Mouse (Mus musculus) liver, adult 2 months (tissue): ENCODE data around the gene Phf2. TPM values are rescaled to one million over a fixed set of nuclear protein-coding genes. Genes with fewer than 3 reads are reported as not detected.
A peak's percentile ranks its signal among the peaks of the same experiment; 100 is the strongest.

Source experiments
- DNase-seq: peaks from one replicate; pipeline ENCODE4 v3.0.0-alpha.2; 2011; ENCODE audit warnings: low read depth, low spot score; ENCODE audit errors: extremely low read depth
- H3K27ac ChIP-seq: fragments of 200-500 bp; replicated peaks from 2 replicates; pipeline ENCODE4 v1.5.1; 2012; ENCODE audit warnings: low read depth, mild to moderate bottlenecking, control low read depth, inconsistent platforms, low read length; ENCODE audit not compliant: insufficient read depth
- H3K27me3 ChIP-seq: fragments of 200-500 bp; 2 replicates; pipeline ENCODE4 v1.6.1; 2012; ENCODE audit warnings: mild to moderate bottlenecking, moderate library complexity, low read length, inconsistent platforms; ENCODE audit not compliant: control insufficient read depth, insufficient read depth
- H3K36me3 ChIP-seq: fragments of 200-500 bp; 2 replicates; pipeline ENCODE4 v1.6.1; 2012; ENCODE audit warnings: low read length, inconsistent platforms; ENCODE audit not compliant: control insufficient read depth, insufficient read depth
- H3K4me1 ChIP-seq: fragments of 200-500 bp; 2 replicates; pipeline ENCODE4 v1.6.1; 2011; ENCODE audit warnings: low read length; ENCODE audit not compliant: control insufficient read depth, insufficient read depth
- H3K4me3 ChIP-seq: fragments of 200-500 bp; 2 replicates; pipeline ENCODE4 v1.5.1; 2011; ENCODE audit warnings: low read depth, mild to moderate bottlenecking, control low read depth, low read length, moderate library complexity; ENCODE audit not compliant: insufficient read depth
- H3K79me2 ChIP-seq: fragments of 200-500 bp; 2 replicates; pipeline ENCODE4 v1.6.1; 2012; ENCODE audit warnings: inconsistent platforms, mild to moderate bottlenecking, low read length, moderate library complexity; ENCODE audit not compliant: control insufficient read depth, insufficient read depth
- H3K9ac ChIP-seq: fragments of 200-500 bp; 2 replicates; pipeline ENCODE4 v1.6.1; 2012; ENCODE audit warnings: low read depth, mild to moderate bottlenecking, control low read depth, inconsistent platforms, low read length
- CTCF ChIP-seq: fragments of 200-500 bp; IDR thresholded peaks from 2 replicates; pipeline ENCODE4 v1.5.1; 2011; ENCODE audit warnings: low read depth, low read length, control low read depth
- POLR2A ChIP-seq: fragments of 200-500 bp; IDR thresholded peaks from 2 replicates; pipeline ENCODE4 v1.6.1; 2011; ENCODE audit warnings: low read length, control low read depth; ENCODE audit not compliant: insufficient read depth; ENCODE audit errors: extremely low read depth
- WGBS: fragments of 180-500 bp; shearing (Covaris S2); methylation state at CpG from one replicate; pipeline ENCODE4 v1.1.7; 2018; 5-methylcytosine and 5-hydroxymethylcytosine counted together
- polyA plus RNA-seq: library from polyadenylated mRNA; depleted of rRNA; stranded (reverse); fragments of >200 nt; gene quantifications from 2 replicates; pipeline ENCODE4 v1.2.3, GENCODE M21; 2012
- total RNA-seq: library from RNA; depleted of rRNA; stranded (reverse); fragments of >200 nt; gene quantifications from 2 replicates; pipeline ENCODE4 v1.2.3, GENCODE M21; 2014

Phf2 gene
- total and polyA plus RNA-seq, 2 experiments = 3.0 to 6.7 TPM

DNA sequence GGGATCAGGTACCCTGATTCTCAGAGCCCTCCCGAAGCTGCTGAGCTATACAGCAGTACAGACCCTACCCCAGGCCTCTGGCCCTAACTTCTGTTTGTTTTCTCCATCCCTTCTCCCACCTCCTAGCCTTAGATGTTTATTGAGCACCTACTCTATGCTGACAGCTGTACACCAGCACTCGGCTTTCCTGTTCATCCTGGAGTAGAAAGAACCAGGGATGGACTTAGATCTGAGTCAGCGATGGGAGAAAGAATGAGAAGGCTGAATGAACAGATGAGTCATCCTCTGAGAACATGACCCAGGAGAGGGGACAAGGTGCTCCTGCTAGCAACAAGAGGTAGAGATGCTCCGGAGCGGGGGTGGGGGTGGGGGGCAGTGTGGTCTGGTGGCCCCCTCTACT, 1.8 kb upstream of the Phf2 start:
- no peak overlapping the region for H3K27ac ChIP-seq
- DNase-seq = no peak
- WGBS = 71% methylated on average over 5 of the region's 5 CpGs

DNA sequence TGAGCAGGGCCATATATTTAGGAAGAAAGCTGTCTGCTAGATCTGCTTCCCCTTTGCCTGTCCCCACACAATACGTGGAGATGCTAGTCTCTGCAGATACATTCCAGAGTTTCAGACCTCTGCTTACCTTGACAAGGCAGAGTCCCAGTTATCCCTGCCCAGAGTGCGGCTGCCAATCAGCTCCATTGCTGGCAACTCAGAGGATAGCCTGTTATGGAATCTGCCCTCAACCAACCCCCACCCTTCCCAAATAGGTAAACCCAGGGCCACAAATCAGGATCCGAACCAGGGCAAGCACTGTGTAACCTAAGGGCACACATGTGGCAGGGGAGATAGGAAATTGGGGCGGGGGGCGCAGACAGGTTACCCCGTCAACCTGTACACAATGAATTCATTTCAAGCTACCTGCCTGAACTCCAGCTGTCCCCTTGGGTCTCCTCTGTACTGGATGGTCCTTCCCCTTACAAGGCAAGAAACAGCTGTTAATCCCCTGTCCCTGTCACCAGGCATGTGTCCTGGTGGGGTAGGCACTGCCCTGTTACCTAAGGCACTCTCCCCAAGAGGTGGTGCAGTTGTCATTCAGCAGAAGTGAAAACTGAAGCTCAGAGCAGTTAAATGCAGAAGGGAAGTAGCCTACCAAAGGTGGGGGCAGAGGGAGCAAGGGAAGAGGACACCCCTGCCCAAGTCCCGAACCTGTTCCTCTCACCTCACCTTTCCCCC, 1.1 kb upstream of the Phf2 start:
- Histone ChIP-seq H3K9ac (peak overlapping the region; percentile 93), H3K4me1 (peaks cover 13% of the 10 kb centered on the region), H3K4me3 (peak overlapping the region; percentile 98; the same call in 1 of the 2 replicates), H3K27ac (peak overlapping the region; percentile 88), H3K79me2 (peaks cover 31% of the 10 kb centered on the region; the same call in 1 of the 2 replicates), H3K27me3 (no peaks in the 10 kb centered on the region), H3K36me3 (no peaks in the 10 kb centered on the region)
- peak; percentile 88 for DNase-seq
- TF ChIP-seq POLR2A (0 out of 2 replicates have a peak, but pooled peaks have one; percentile 19), CTCF (no peak)
- WGBS = 31% methylated on average over 7 of the region's 7 CpGs

More for the DNA sequence above, 1.8 kb upstream of the Phf2 start:
- H3K4me3 ChIP-seq = no peak overlapping the region
- no peaks in the 10 kb centered on the region for H3K27me3 ChIP-seq
- TF ChIP-seq POLR2A (no peak), CTCF (no peak)
- H3K4me1 ChIP-seq = peaks cover 17% of the 10 kb centered on the region
- peaks cover 31% of the 10 kb centered on the region; the same call in 1 of the 2 replicates for H3K79me2 ChIP-seq
- H3K9ac ChIP-seq = no peak overlapping the region
- H3K36me3 ChIP-seq = no peaks in the 10 kb centered on the region

DNA sequence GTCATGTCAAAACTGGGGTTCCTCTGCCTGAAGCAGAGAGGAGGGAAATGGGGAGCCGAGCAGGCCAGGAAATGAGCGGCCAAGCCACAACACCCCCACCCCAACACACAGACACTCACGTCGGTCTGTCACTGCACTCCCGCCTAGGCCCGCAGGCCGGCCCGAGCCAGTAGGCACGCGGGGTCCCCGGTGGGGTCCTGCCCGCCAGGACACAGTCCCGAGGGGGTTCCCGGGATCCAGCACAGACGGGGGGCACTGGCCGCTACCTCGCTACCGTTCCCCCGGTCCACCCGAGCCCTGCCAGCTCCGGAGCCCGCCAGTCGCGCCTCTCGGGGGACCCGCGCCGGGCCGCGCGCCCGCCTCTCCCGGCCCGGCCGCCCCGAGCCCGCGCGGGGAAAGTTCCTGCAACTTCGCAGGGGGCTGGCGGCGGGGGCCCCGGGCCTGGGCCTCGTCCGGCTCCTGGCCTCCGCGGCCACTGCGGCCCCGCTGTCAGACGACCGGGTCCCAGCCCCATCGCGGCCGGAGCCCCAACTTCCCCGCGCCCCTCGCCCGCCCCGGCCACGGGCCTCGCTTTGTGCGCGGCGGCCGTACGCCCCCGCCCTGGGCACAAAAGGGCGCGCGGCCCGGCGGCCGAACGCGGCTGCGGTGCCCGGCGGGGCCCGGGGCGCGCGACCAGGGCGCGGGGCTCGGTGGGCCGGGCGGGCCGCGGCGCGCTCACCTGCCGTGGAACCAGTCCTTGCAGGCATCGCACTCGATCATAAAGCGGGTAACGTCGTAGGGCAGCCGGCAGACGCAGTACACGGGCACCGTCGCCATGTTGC, 759 bp downstream of the Phf2 start:
- 1% methylated on average over 98 of the region's 102 CpGs for WGBS

DNA sequence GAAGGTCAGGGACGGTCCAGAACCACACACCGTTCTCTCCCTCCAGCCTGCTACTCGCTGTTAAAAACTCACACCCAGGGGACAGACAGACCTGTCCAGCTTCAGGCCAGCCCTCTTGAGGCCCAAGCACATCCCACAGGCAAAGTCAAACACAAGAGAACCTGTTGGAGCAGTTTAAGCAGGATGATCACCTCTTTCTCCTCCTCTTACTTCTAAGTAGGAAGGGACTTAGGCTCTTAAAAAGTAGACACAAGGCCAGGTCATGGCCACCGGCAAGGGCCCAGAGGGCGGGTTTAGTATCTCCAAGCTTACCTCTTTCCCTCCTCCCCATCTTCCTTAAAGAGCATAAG, 1.3 kb downstream of the Phf2 start:
- Histone ChIP-seq H3K9ac (peak overlapping the region; percentile 100), H3K4me3 (peak overlapping the region; percentile 98), H3K36me3 (no peaks in the 10 kb centered on the region), H3K27me3 (no peaks in the 10 kb centered on the region), H3K27ac (peak overlapping the region; percentile 71), H3K79me2 (peaks cover 39% of the 10 kb centered on the region; the same call in 1 of the 2 replicates), H3K4me1 (peaks cover 14% of the 10 kb centered on the region)
- WGBS = 3% methylated on average over 5 of the region's 5 CpGs
- TF ChIP-seq CTCF = no peak
- TF ChIP-seq POLR2A = no peak
- peak; percentile 66 for DNase-seq

More for the DNA sequence above, 759 bp downstream of the Phf2 start:
- Histone ChIP-seq H3K4me1 (peaks cover 11% of the 10 kb centered on the region), H3K4me3 (peak overlapping the region; percentile 98), H3K9ac (peak overlapping the region; percentile 100), H3K79me2 (peaks cover 33% of the 10 kb centered on the region; the same call in 1 of the 2 replicates), H3K27ac (peak overlapping the region; percentile 71), H3K27me3 (no peaks in the 10 kb centered on the region), H3K36me3 (no peaks in the 10 kb centered on the region)
- DNase-seq = no peak
- TF ChIP-seq POLR2A (no peak), CTCF (no peak)

DNA sequence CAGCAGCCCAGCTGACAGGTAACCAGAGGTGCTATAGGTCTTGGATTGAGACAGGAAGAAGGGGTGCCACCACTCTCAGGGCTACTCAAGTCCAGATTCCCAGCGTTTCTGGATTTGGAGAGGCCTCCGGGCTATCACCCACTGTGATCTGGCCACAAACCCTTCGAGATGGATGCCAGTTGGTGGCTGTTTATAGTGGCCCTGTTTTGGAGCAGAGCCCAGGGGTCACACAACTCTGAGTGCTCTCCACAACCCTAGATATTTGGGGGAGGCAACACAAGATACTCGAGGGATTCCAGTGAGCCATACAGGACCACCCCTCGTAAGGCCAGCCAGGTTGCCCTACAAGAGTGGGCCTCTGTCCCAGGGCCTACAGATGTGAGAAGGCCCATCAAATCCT, 1.8 kb downstream of the Phf2 start:
- Histone ChIP-seq H3K9ac (no peak overlapping the region; the same call in 1 of the 2 replicates), H3K27me3 (no peaks in the 10 kb centered on the region), H3K27ac (no peak overlapping the region), H3K4me3 (no peak overlapping the region), H3K4me1 (peaks cover 15% of the 10 kb centered on the region), H3K79me2 (peaks cover 43% of the 10 kb centered on the region; the same call in 1 of the 2 replicates), H3K36me3 (no peaks in the 10 kb centered on the region)
- no peak for DNase-seq
- 27% methylated on average over 5 of the region's 5 CpGs for WGBS
- TF ChIP-seq CTCF (no peak), POLR2A (no peak)
